Mouse (Mus musculus) ES-Bruce4 (cell line): ENCODE measurements around the gene Ryk.

Source experiments
- CTCF ChIP-seq: IDR thresholded peaks from one replicate; pipeline ENCODE4 v1.8.1; 2011; ENCODE audit warnings: low read depth, low read length
- EP300 ChIP-seq: IDR thresholded peaks from 2 replicates; pipeline ENCODE4 v1.6.1; 2011; ENCODE audit warnings: low read depth, low read length; ENCODE audit not compliant: insufficient read depth
- POLR2A ChIP-seq: IDR thresholded peaks from one replicate; pipeline ENCODE4 v1.8.1; 2011; ENCODE audit warnings: low read length; ENCODE audit not compliant: insufficient read depth

DNA sequence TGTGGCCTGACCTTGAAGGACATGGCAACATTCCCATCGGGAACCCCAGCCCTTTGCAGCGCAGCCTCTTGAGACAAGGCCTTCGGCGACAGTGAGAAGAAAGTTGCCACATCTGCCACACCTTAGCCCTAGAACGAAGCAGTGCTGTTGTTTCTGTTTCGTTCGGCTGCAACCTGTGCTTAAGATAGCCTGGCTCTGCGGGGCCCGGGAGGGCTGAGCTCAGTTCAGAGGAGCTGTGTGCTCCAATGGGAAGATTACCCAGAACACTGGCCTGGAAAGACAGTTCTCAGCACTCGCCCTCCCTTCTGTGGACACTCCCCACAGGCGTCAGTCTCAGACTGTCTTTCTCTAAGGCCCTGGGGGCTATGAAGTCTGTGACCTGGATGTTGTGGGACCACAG lies 89.1 kb downstream of the Ryk start:
- TF ChIP-seq CTCF (no peak), POLR2A (no peak), EP300 (no peak)
